Mouse (Mus musculus) neural tube, embryonic 10.5 days (tissue): Measurements from ENCODE around the gene St3gal4.

Experiments
- DNase-seq: peaks from one replicate; pipeline ENCODE4 v3.0.0-alpha.2; 2017; ENCODE audit warnings: low spot score; ENCODE audit errors: extremely low spot score

St3gal4 gene

DNA sequence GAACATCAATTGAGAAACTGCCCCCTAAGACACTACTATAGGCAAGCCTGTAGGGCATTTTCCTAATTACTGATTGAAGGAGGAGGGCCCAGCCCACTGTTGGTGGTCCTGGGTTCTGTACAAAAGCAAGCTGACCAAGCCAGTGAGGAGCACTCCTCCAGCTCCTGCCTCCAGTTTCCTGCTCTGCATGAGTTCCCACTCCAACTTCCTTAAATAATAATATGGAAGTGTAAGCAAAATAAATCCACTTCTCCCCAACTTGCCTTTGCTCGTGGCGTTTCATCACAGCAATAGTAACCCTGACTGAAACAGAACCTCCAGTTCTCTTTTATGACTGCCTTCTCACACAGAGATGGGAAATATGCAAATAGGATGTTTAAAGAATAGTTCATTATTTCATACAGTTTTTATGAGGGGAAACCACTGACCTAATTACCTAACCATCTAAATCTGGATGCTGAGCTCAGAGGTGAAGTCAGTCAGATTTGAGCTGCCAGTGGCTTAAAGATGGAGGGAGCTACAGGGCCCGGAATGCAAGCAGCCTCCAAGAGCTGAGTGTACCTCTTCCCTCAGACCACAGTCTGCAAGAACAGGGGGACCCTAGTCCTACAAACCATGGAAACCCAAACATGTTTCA, 69.1 kb downstream of the St3gal4 start:
- no peak for DNase-seq

DNA sequence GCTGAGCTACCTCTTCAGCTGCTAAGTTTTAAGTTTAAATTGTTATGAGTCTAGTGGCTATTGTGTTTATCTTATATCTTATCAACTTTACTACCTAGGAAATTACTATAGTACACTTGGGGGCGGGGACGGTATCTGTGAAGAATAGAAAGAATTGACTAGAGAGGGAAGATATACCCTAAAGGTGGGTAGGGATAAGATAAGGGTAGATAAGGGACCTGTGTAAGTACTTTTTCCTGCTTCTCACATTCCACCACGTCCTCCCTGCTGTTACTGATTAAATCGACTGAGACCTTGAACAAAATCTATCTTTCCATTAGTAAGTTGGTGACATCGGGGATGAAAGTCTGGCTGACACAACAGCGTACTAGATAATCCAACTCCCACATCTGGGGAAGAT, 70.6 kb downstream of the St3gal4 start:
- DNase-seq: no peak

- no peak for DNase-seq
Measured at GRCm38 (mm10) chr9:35045756-35046155, 73.3 kb downstream of the St3gal4 start.

DNA sequence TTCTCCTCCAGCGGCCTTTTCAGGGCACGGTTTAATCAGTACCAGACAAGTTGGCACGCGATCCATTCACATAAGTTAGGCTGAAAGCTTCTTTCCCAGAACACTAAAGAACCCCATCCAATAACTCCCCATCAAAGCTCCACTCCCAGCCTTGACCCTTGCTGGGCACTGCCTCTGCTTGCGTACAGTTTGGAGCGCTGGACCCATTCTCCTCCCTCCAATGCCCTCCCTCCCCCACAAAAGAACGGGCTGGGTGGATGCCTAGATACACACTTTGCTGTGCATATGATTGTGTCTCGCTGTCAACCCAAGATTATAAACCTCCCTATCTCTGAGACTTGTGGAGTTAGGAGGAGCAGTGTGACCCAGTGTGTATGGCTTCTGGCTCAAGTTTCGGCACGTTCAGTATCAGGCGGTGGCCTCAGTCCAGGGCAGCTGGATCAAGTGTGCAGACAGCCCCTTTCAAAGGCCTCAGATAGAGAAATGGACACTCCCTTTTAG, 74.0 kb downstream of the St3gal4 start:
- DNase-seq: no peak

DNA sequence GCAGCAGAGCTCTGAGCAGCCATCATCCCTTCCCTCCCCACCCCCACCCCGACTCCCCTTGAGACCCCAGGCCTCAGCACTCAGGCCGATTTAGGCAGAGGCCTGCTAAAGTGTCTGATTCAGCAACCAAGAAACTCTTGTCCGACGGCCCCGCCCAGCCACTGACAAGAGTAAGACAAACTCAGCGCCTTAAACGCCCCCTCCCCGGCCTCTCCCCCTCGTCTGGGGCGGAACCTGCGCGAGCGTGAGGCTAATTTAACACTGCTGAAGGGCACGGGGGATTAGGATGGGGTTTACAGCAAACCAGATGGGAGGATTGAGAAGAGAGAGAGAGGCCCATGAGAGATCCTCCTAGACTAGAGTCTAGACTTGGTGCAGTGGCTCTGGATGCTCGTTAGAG, 74.6 kb downstream of the St3gal4 start:
- peak; percentile 66 for DNase-seq

DNA sequence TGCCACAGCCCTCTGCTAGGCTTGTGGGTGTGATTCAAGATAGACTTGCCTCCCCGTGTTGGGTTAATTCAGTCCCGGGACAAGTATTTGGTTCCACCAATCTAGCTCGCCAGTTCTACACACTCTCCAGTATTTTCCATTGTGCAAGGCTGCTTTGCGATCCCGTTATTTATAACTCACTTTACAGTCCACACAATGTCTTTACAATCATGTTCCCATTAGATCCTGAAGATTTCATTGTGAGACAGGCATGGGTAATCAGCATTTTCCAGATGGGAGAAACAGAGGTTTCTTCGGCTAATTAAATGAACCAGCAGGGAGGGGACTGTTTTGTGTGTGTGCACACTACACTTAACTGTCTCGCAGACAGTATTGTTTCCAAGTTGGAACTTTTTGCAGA, 75.4 kb downstream of the St3gal4 start:
- no peak for DNase-seq

GRCm38 (mm10) chr9:35041493-35041892, 77.6 kb downstream of the St3gal4 start:
- no peak for DNase-seq

DNA sequence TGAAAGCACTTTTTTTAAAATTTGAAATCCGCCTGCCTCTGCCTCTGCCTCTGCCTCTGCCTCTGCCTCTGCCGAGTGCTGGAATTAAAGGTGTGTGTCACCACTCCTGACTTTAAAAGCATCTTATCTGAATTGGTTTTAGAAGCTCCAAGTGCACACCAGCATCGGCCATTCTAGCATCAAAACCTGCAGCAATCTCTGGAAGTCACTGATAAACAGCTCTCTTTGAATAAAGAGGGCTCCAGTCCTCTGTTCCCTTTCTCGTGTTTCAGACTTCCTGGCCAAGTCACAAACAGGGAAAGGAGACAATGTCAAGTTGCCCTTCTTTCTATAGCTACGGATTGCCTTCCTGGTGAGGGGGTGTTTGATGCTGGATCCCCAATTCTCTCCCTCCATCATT, 79.2 kb downstream of the St3gal4 start:
- no peak for DNase-seq

DNA sequence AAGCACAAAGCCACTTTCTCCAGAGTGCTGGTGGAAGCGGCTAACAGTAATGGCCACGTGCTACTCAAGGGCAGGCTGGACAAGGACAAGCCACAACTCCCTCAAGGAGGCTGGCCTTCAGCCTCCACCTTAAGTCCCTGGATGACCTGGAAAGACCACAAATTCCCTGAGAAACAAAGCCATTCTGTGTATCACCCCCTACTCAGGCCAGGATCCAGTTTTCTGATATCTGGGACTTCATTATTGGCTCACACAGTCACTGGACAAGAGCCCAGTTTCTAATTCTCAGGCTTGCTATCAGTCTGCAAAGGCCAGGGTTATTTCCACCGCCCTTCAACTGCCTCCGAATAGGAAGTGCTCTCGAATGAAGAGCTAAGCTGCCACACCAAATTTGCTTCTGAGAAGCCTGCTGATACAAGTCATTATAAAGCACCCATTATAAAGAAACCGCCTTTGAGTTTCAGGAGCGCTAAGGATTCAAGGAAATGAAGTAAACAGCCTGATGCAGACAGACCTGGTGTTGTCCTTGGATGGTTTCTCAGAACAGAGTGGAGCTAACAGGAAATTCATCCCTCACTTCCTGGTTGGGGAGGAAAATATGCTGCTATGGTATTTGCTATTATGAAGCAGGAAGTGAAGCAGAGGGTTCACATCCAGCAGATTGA, 80.0 kb downstream of the St3gal4 start:
- no peak for DNase-seq

DNA sequence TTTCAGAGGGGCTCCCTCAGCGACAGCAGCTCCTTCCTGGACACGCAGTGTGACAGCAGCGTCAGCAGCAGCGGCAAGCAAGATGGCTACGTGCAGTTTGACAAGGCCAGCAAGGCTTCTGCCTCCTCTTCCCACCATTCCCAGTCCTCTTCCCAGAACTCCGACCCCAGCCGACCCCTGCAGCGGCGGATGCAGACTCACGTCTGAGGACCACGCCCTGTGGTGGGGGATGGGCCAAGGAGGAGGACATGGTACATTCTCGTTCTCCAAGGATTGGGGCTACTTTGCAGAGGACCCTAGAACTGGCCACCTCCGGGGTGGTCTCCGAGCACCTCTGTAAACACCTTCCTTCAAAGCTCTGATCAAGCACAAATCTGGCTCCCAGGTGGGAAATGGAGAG, 84.0 kb downstream of the St3gal4 start:
- no peak for DNase-seq

DNA sequence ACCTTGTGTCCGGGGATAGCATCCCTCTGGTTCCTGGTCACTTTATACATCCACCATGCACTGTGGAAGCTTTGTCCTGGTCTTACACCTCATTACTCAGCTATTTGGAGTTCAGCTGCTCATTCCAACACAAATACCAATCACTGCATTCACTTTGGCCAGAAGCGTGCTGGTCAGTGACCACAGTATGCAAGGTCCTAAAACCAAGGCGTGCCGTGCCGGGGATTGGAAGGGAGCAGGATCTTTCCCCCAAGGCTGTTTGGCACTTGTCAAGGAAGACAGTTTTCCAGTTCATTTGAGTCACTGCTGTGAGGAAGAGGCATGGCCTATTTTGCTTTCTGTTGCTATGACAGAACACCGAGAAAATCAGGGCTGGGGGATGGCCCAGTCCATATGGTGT, 86.6 kb downstream of the St3gal4 start:
- no peak for DNase-seq

- no peak for DNase-seq
Measured at GRCm38 (mm10) chr9:35030823-35031222, 88.2 kb downstream of the St3gal4 start.

DNA sequence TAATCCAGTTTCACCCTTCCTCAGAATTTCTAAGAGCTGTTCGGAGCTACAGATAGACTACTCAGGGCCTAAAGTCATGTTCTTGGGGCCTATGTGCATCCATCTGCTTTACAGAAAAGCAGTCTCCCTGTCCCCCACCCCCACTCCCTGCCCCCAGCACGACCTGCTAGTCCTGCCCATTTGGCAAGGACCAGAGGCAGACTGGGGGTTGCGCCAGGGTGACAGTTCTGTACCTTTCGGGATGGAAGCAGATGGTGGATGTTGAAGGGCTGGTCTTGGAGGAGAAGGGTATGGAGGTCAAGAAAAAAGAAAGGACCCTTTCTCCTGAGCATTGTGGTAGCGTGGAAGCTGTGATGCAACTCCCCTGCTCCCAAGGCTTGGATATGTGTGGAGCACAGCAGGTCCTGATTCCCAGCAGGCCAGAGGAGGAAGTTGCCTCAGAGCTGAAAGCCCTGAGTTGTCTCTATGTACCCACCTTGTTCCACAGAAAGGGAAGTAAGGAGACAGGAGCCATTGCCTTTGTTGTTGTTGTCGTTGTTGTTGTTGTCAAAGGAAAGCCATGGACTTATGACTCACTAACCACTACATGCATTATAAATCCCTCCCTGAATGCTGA, 91.6 kb downstream of the St3gal4 start:
- no peak for DNase-seq

GRCm38 (mm10) chr9:35026897-35027311, 92.2 kb downstream of the St3gal4 start:
- no peak for DNase-seq

GRCm38 (mm10) chr9:35026311-35026710, 92.8 kb downstream of the St3gal4 start:
- no peak for DNase-seq

DNA sequence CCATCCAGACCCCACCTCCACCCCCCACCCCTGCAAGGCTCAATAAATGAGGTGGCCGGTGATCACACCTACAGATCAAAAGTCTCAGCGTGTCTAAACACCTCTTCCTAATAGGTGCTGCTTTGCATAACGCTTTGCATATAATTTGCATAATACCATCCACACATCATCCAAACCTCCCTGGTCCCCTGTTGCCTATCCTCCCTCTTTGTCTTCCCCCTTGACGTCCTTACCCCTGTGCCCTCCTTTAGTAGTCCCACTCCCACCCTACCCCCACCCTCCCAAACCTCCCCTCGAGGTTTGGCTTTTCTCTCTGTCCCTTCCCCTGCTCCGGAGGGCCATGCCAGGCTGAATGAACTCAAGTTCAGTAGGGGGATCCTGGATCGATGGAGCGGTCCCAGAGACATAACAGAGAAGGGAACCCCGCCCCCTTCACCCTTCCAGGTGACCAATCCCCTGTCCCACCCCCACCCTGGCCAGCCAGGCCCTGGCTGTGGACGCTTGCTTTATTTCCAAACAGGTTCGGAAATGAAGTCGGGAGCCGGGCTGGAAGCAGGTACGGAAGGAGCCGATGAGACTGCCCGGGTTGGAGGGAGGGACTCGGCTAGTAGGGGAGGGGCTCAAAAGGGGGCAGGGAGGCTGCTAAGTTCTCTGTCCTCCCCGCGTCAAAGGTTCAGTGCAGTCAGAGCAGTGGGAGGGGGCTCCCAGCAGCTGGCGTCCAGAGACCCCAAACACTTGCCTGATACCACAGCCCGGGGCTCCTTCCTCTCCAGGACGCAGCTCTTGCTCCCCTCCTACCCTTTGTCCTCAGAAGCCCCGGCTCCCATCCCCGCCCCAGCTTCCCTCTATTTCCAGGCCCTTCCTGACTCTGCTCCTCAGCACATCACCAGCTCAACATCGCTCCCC, 94.2 kb downstream of the St3gal4 start:
- DNase-seq: peak; percentile 30

GRCm38 (mm10) chr9:35021744-35022143, 97.3 kb downstream of the St3gal4 start:
- DNase-seq: no peak

- no peak for DNase-seq
Measured at GRCm38 (mm10) chr9:35020015-35020653, 98.9 kb downstream of the St3gal4 start.

GRCm38 (mm10) chr9:35019372-35019771, 99.7 kb downstream of the St3gal4 start:
- DNase-seq: peak; percentile 34

- no peak for DNase-seq
Measured at GRCm38 (mm10) chr9:35018056-35018455, 101.0 kb downstream of the St3gal4 start.

DNA sequence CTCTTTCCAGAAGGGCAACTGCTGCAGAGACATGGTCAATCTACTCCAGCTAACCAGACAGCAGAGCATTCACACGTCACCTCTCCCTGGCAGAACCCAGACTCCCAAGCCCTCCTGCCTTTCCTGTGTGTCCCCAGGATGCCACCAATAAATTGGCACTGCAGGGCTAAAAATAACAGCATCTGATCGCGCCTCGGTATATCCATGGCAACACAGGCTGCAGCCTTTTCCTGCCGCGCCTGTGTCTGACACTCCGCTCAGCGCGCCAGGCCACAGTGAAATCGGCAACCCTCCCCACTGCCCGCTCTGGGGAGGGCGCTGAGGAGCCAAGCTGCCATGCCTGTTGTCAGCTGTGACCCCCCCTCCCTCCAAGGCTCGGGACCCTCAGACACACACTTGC, 101.5 kb downstream of the St3gal4 start:
- no peak for DNase-seq
